Comparison of ENCODE assay signal across 9 mouse cellular contexts in the genomic region with DNA sequence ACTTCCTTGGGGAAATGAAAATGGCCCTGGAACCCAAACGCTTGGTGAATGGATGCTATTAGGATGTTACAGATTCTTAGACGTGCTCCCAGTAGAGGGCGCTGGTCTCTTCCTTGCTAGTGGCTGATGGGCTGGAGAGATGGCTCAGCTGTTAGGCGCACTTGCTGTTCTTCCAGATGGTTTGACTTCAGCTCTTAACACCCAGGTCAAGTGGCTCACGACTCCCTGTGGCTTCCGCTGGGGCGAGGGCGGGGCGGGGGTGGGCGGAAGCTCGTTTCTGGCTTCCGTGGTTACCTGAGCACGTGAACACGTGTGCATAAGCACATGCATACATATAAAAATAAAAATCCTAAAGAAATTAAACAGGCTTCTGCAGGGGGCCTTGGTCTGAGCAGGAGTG. TPM values are rescaled to one million over a fixed set of nuclear protein-coding genes. Genes with fewer than 3 reads are reported as not detected.
DNase-seq lines count a peak whose midpoint lies in the region; ATAC-seq and TF ChIP-seq lines count a peak whose summit lies in the region.
"Had no signal": no experiment of that assay in that cellular context is flagged by ENCODE, and none has a peak within 500 bp of the region (broad histone marks: within the 10 kb centered on the region; RNA-seq: fewer than 3 reads in every experiment).

No protein-coding gene starts in this region.

- H3K27ac ChIP-seq in ES-E14 (ENCODE audit: insufficient read depth, low read depth, low read length, poor library complexity, severe bottlenecking), result no peak overlapping the region
- H3K27ac ChIP-seq: limb, embryonic 12.5 days had no signal

- ATAC-seq in frontal cortex, adult (ENCODE audit: low TSS enrichment), result peak; percentile 50

- no peaks in the 10 kb centered on the region for H3K9me3 ChIP-seq in ES-E14 (ENCODE audit: control insufficient read depth, insufficient read depth, low read depth, low read length)
- H3K9me3 ChIP-seq: limb, embryonic 12.5 days had no signal

- no peaks in the 10 kb centered on the region for H3K36me3 ChIP-seq in ES-E14 (ENCODE audit: control insufficient read depth, insufficient read depth, low read length, poor library complexity, severe bottlenecking)
- H3K36me3 ChIP-seq: limb, embryonic 12.5 days had no signal

- DNase-seq in ES-E14 (ENCODE audit: low read depth, low spot score), result peak; percentile 75
- peak; percentile 66 for DNase-seq in c-Kit-positive CD71-negative TER-119-negative erythroid progenitor cells, embryonic 14.5 days (ENCODE audit: low read depth)
- peak; percentile 81 for DNase-seq in heart, postnatal 4 days
- DNase-seq in layer of hippocampus, postnatal 10 days (ENCODE audit: low spot score in 2 of 2), result peak; percentile 73 to 77
- DNase-seq in lung, postnatal 14 days, result peak; percentile 86
- peak; percentile 74 to 78 for DNase-seq in right cerebral cortex, adult 2 months (ENCODE audit: low spot score in 2 of 2)
- peak; percentile 57 to 70 for DNase-seq in urinary bladder, postnatal 4 days (ENCODE audit: low spot score in 2 of 2)

- in situ Hi-C loops in ES-E14 (cut with MboI; ENCODE audit: low sequenced_read_pairs in 2 of 2, unreplicated experiment in 2 of 2), result no loop called here

- H3K9ac ChIP-seq in ES-E14 (ENCODE audit: insufficient read depth, low read depth, low read length, poor library complexity, severe bottlenecking), result no peak overlapping the region
- H3K9ac ChIP-seq: limb, embryonic 12.5 days had no signal

- no peak overlapping the region for H3K4me3 ChIP-seq in ES-E14 (ENCODE audit: insufficient read depth in 1 of 2, low read depth in 1 of 2, low read length in 2 of 2, poor library complexity in 1 of 2, severe bottlenecking in 1 of 2)
- H3K4me3 ChIP-seq: limb, embryonic 12.5 days had no signal

- H3K4me1 ChIP-seq in ES-E14 (ENCODE audit: control insufficient read depth in 2 of 2, insufficient read depth in 2 of 2, low read length in 2 of 2, poor library complexity in 1 of 2), result no peaks in the 10 kb centered on the region

TF ChIP-seq in ES-E14, 5 proteins besides CTCF, POLR2A, EP300 and RAD21:
- TF ChIP-seq ZC3H11A (IDR thresholded peaks at IDR 0.05; ENCODE audit: borderline replicate concordance, low read depth, low read length) (0 out of 2 replicates have a peak, but pooled peaks have one; percentile 9), HCFC1 (IDR thresholded peaks at IDR 0.05; ENCODE audit: borderline replicate concordance, insufficient read depth, low read length) (no peak)

RNA-seq across cellular contexts. Expression of a gene that starts 17.3 kb away (rescaled TPM):
- total RNA-seq in ES-E14 (2012; rRNA removed), result 0.22 and 0.26 TPM in 2 replicates
- total RNA-seq in heart, postnatal 4 days (2021), result 1 to 10 TPM; 3.1 to 5.8 TPM
- total RNA-seq in layer of hippocampus, postnatal 10 days (2021), result 1 to 10 TPM; 2.4 to 4.1 TPM

RNA-seq across cellular contexts. Expression of a gene that starts 22.7 kb away (rescaled TPM):
- total RNA-seq in ES-E14 (2012; rRNA removed), result 63.5 and 81.2 TPM in 2 replicates
- total RNA-seq in heart, postnatal 4 days (2021), result 100 to 1,000 TPM; 153 to 165 TPM
- 100 to 1,000 TPM in 1 of 2 experiments, 10 to 100 TPM in 1; 99.3 to 103 TPM for total RNA-seq in layer of hippocampus, postnatal 10 days (2021)

RNA-seq across cellular contexts. Expression of a gene that starts 35.3 kb away (rescaled TPM):
- not detected in 2 replicates for total RNA-seq in ES-E14 (2012; rRNA removed)
- total RNA-seq in heart, postnatal 4 days (2021), result not detected
- total RNA-seq in layer of hippocampus, postnatal 10 days (2021), result not detected

RNA-seq across cellular contexts. Expression of a gene that starts 41.6 kb away (rescaled TPM):
- 0.58 and 1.5 TPM in 2 replicates for total RNA-seq in ES-E14 (2012; rRNA removed)
- total RNA-seq in heart, postnatal 4 days (2021), result not detected
- 1 to 10 TPM; 6.6 to 7.7 TPM for total RNA-seq in layer of hippocampus, postnatal 10 days (2021)
